Mouse (Mus musculus) heart, embryonic 15.5 days (tissue): Measurements from ENCODE around the gene Ablim2. TPM values are rescaled to one million over a fixed set of nuclear protein-coding genes. Genes with fewer than 3 reads are reported as not detected.

Source experiments
- ATAC-seq: fragments of 200-750 bp; cut with Nextera tagmentation; replicated peaks from 2 replicates; pipeline ENCODE4 v1.8.0; 2017; ENCODE audit warnings: low read depth, moderate TSS enrichment; ENCODE audit not compliant: insufficient number of reproducible peaks, insufficient read depth, low FRiP score
- H3K27ac ChIP-seq: fragments of 300-500 bp; sonication (generic); 2 replicates; pipeline ENCODE4 v1.5.1; 2015; ENCODE audit warnings: mild to moderate bottlenecking, inconsistent platforms
- H3K27me3 ChIP-seq: fragments of 300-500 bp; sonication (generic); 2 replicates; pipeline ENCODE4 v1.6.1; 2015; ENCODE audit warnings: inconsistent platforms
- H3K36me3 ChIP-seq: fragments of 300-500 bp; sonication (generic); 2 replicates; pipeline ENCODE4 v1.6.1; 2015; ENCODE audit warnings: mild to moderate bottlenecking, inconsistent platforms
- H3K4me1 ChIP-seq: fragments of 300-500 bp; sonication (generic); replicated peaks from 2 replicates; pipeline ENCODE4 v1.6.1; 2015; ENCODE audit warnings: inconsistent platforms
- H3K4me2 ChIP-seq: fragments of 300-500 bp; sonication (generic); 2 replicates; pipeline ENCODE4 v1.6.1; 2015; ENCODE audit warnings: inconsistent platforms, mild to moderate bottlenecking, moderate library complexity
- H3K4me3 ChIP-seq: fragments of 300-500 bp; sonication (generic); 2 replicates; pipeline ENCODE4 v1.5.1; 2015; ENCODE audit warnings: mild to moderate bottlenecking, inconsistent platforms
- H3K9ac ChIP-seq: fragments of 300-500 bp; sonication (generic); 2 replicates; pipeline ENCODE4 v1.6.1; 2015; ENCODE audit warnings: mild to moderate bottlenecking, inconsistent platforms
- H3K9me3 ChIP-seq: fragments of 300-500 bp; sonication (generic); replicated peaks from 2 replicates; pipeline ENCODE4 v1.6.1; 2016; ENCODE audit warnings: inconsistent platforms
- WGBS: fragments of 180-500 bp; shearing (Covaris S2); methylation state at CpG from one replicate; pipeline ENCODE4 v1.1.7; 2015; ENCODE audit warnings: mixed read lengths; 5-methylcytosine and 5-hydroxymethylcytosine counted together
- polyA plus RNA-seq: library from polyadenylated mRNA; unstranded; fragments of >200 nt; fragmentation: Nextera tagmentation; extraction: Ambion mirVana; gene quantifications from 2 replicates; pipeline ENCODE4 v1.2.1, GENCODE M21; 2015

Ablim2 gene
- polyA plus RNA-seq, 1 experiment from 2014 or later, result 4.3 TPM

DNA sequence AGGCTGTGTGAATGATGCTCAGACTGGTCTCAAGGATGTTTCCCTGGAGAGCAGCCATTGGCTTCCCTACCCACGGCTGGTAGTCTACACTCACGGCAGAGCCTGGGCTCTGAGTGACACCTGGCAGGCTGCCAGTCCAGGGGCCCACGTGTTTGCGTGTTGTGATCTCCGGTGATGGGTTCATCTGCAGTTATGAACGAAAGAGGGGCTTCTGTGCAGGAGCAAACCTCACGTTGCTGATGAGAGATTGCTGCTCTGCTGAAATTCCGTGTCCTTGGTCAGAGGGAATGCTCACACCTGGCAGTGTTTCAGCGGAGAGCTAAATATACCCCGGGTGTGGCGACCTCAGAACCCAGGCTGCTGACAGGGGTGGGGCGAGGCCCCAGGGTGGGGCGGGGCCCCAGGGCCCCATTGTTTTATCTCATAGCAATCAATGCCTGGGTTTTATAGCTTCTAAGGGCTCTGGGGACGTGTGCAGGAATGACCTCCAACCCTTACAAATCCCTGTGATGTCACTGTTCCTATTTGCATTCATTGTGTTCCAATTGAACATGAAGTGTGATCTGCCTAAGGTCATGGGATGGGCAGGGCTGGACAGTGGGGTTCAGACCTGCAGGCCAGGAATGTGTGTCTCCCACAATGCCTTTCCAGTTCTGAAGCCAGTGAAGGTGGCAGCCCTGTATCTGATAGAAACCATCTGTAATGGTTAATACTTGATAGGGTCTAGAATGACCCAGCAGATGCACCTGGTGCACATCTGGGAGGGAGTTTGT is 13.4 kb downstream of the Ablim2 start:
- 27% methylated on average over 14 of the region's 14 CpGs for WGBS
- Histone ChIP-seq H3K36me3 (no peaks in the 10 kb centered on the region), H3K27ac (peak overlapping the region; percentile 82), H3K4me2 (peak overlapping the region; percentile 49), H3K9me3 (no peaks in the 10 kb centered on the region), H3K4me1 (peaks cover 75% of the 10 kb centered on the region), H3K9ac (no peak overlapping the region), H3K27me3 (no peaks in the 10 kb centered on the region), H3K4me3 (no peak overlapping the region)
- peak; percentile 26; the same call in 1 of the 2 replicates for ATAC-seq

- peaks cover 51% of the 10 kb centered on the region for H3K4me1 ChIP-seq
- 0 out of 2 replicates have a peak, but pooled peaks have one; percentile 36 for ATAC-seq
- H3K4me3 ChIP-seq, result no peak overlapping the region
- no peak overlapping the region for H3K4me2 ChIP-seq
- no peaks in the 10 kb centered on the region for H3K27me3 ChIP-seq
- H3K9me3 ChIP-seq, result no peaks in the 10 kb centered on the region
- no peaks in the 10 kb centered on the region for H3K36me3 ChIP-seq
- peak overlapping the region; percentile 58 for H3K27ac ChIP-seq
- no peak overlapping the region for H3K9ac ChIP-seq
- 63% methylated on average over 13 of the region's 13 CpGs for WGBS
These were observed 15.8 kb downstream of the Ablim2 start for GRCm38 (mm10) chr5:35773274-35774136.

DNA sequence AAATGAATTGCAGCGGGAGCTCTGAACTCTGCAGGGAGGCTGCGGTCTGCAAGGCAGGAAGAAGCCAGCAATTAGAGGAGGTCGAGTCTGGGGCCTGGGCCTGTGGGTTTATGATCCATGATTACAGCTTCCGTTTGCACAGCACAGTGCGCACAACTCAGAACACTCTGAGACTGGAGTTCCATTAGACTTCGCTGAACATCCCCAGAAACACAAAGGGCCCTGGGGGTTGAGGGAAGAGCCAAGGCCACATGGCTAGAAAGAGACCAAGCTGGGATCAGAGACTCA is 16.4 kb downstream of the Ablim2 start:
- H3K9ac ChIP-seq, result no peak overlapping the region
- no peaks in the 10 kb centered on the region for H3K27me3 ChIP-seq
- peaks cover 48% of the 10 kb centered on the region for H3K4me1 ChIP-seq
- no peak for ATAC-seq
- no peak overlapping the region for H3K27ac ChIP-seq
- H3K4me3 ChIP-seq, result no peak overlapping the region
- 70% methylated on average over 6 of the region's 6 CpGs for WGBS
- H3K9me3 ChIP-seq, result no peaks in the 10 kb centered on the region
- H3K36me3 ChIP-seq, result no peaks in the 10 kb centered on the region
- H3K4me2 ChIP-seq, result no peak overlapping the region

- Histone ChIP-seq H3K9me3 (no peaks in the 10 kb centered on the region), H3K9ac (no peak overlapping the region), H3K36me3 (no peaks in the 10 kb centered on the region), H3K27me3 (no peaks in the 10 kb centered on the region), H3K4me3 (no peak overlapping the region), H3K27ac (no peak overlapping the region), H3K4me1 (peaks cover 11% of the 10 kb centered on the region; the same call in 1 of the 2 replicates), H3K4me2 (no peak overlapping the region)
- ATAC-seq, result no peak
- WGBS, result 54% methylated on average over 3 of the region's 3 CpGs
These were observed 23.4 kb downstream of the Ablim2 start for GRCm38 (mm10) chr5:35781116-35781515.

DNA sequence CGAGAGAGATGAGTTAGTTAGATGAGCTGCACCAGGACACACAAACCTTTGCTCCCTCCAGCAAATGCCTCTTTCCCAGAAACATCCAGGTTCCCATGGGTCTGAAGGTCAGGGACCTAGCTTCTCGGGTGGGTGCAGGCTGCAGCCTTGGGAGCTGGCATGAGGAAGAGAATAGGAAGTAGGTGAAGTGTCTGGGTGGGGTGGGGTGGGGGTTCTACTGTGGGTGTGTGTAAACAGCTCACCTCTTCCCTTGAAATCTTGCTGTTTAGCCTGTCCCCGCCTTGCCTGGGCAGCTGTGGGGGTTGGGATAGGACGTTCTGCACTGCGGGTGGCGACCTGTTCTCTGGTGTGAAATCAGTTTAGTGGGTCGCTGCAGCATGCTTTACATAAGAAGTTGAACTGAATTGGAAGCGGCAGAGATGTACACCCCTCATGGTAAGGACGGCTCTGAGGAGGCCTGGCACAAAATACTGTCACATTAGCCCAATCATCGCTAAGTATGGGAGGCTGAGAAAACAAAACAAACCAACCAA is 25.0 kb downstream of the Ablim2 start:
- H3K36me3 ChIP-seq, result no peaks in the 10 kb centered on the region
- no peaks in the 10 kb centered on the region for H3K9me3 ChIP-seq
- no peak overlapping the region for H3K4me3 ChIP-seq
- peaks cover 18% of the 10 kb centered on the region; the same call in 1 of the 2 replicates for H3K4me1 ChIP-seq
- H3K4me2 ChIP-seq, result no peak overlapping the region
- no peak overlapping the region for H3K27ac ChIP-seq
- 67% methylated on average over 10 of the region's 10 CpGs for WGBS
- no peak for ATAC-seq
- H3K9ac ChIP-seq, result no peak overlapping the region
- H3K27me3 ChIP-seq, result no peaks in the 10 kb centered on the region

- Histone ChIP-seq H3K36me3 (no peaks in the 10 kb centered on the region), H3K9ac (no peak overlapping the region), H3K27me3 (no peaks in the 10 kb centered on the region), H3K4me3 (no peak overlapping the region), H3K9me3 (no peaks in the 10 kb centered on the region), H3K4me1 (peaks cover 16% of the 10 kb centered on the region; the same call in 1 of the 2 replicates), H3K27ac (no peak overlapping the region), H3K4me2 (no peak overlapping the region)
- 60% methylated on average over 7 of the region's 7 CpGs for WGBS
- ATAC-seq, result no peak
These were observed 28.2 kb downstream of the Ablim2 start for GRCm38 (mm10) chr5:35785853-35786252.

GRCm38 (mm10) chr5:35787847-35788246 is 30.2 kb downstream of the Ablim2 start:
- Histone ChIP-seq H3K4me1 (peaks cover 12% of the 10 kb centered on the region; the same call in 1 of the 2 replicates), H3K9ac (no peak overlapping the region), H3K4me3 (no peak overlapping the region), H3K27me3 (no peaks in the 10 kb centered on the region), H3K27ac (no peak overlapping the region), H3K36me3 (no peaks in the 10 kb centered on the region), H3K9me3 (no peaks in the 10 kb centered on the region), H3K4me2 (no peak overlapping the region)
- WGBS, result 78% methylated on average over 12 of the region's 12 CpGs
- no peak for ATAC-seq

- Histone ChIP-seq H3K4me1 (peaks cover 18% of the 10 kb centered on the region; the same call in 1 of the 2 replicates), H3K9me3 (no peaks in the 10 kb centered on the region), H3K27ac (no peak overlapping the region), H3K4me2 (no peak overlapping the region), H3K27me3 (no peaks in the 10 kb centered on the region), H3K36me3 (no peaks in the 10 kb centered on the region), H3K4me3 (no peak overlapping the region), H3K9ac (no peak overlapping the region)
- no peak for ATAC-seq
- 78% methylated on average over 6 of the region's 6 CpGs for WGBS
These were observed 31.0 kb downstream of the Ablim2 start for GRCm38 (mm10) chr5:35788719-35789118.

GRCm38 (mm10) chr5:35789697-35790096 is 32.0 kb downstream of the Ablim2 start:
- no peaks in the 10 kb centered on the region for H3K36me3 ChIP-seq
- H3K27ac ChIP-seq, result no peak overlapping the region
- ATAC-seq, result no peak
- no peak overlapping the region for H3K4me3 ChIP-seq
- no peak overlapping the region for H3K4me2 ChIP-seq
- WGBS, result 74% methylated on average over 3 of the region's 3 CpGs
- peaks cover 20% of the 10 kb centered on the region for H3K4me1 ChIP-seq
- no peaks in the 10 kb centered on the region for H3K27me3 ChIP-seq
- no peak overlapping the region for H3K9ac ChIP-seq
- H3K9me3 ChIP-seq, result no peaks in the 10 kb centered on the region

DNA sequence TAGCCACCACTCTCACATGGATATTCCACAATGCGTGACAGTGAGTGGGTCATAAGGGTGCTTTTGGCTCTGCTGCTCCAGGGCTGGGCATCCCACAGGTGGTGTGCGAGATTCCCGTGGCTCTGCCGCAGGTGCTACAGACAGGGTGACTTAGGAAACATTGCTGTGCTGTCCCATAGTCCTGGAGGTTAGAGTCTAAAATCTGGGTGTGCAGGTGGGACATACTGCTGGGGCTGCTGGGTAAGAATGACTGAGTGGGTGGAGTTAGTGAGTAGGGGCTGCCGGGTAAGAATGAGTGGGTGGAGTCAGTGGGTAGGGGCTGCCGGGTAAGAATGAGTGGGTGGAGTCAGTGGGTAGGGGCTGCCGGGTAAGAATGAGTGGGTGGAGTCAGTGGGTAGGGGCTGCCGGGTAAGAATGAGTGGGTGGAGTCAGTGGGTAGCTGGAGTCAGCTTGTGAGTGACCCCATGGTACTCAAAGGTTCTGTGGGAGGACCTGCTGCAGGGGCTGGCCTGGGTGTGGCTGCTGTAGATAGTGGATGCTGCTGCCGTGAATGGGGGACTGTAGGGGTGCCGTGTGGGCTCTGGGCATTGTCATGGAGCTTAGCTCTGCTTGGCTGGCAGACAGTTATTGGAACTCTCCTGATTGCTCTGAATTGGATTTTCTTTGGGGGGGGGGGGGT is 32.8 kb downstream of the Ablim2 start:
- no peaks in the 10 kb centered on the region for H3K27me3 ChIP-seq
- no peak overlapping the region for H3K9ac ChIP-seq
- no peaks in the 10 kb centered on the region for H3K9me3 ChIP-seq
- peaks cover 29% of the 10 kb centered on the region for H3K4me1 ChIP-seq
- no peak overlapping the region for H3K4me3 ChIP-seq
- no peak overlapping the region for H3K4me2 ChIP-seq
- H3K27ac ChIP-seq, result no peak overlapping the region
- 45% methylated on average over 10 of the region's 10 CpGs for WGBS
- H3K36me3 ChIP-seq, result no peaks in the 10 kb centered on the region
- ATAC-seq, result no peak

DNA sequence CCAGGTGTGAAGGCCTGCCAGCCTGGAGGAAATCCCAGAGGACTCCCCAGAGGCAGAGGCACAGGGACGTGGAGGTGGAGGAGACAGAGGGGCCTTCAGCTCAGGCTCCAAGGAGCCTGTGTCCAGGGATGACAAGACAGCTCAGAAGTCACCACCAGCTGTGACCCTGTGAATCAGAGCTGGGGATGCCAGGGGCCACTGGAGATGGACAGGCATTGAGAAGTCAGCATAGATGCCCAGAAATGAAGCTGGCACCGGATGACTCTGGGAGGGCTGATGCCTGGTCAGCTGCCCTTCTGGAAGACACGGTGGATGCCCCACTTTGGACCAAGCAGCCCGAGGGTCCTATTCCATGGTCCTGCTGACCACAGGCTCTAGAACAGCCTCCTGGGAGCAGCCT is 36.3 kb downstream of the Ablim2 start:
- Histone ChIP-seq H3K9me3 (no peaks in the 10 kb centered on the region), H3K27ac (no peak overlapping the region), H3K4me1 (peaks cover 27% of the 10 kb centered on the region), H3K27me3 (no peaks in the 10 kb centered on the region), H3K4me2 (no peak overlapping the region), H3K4me3 (no peak overlapping the region), H3K9ac (no peak overlapping the region), H3K36me3 (no peaks in the 10 kb centered on the region)
- no peak for ATAC-seq
- 85% methylated on average over 4 of the region's 4 CpGs for WGBS
